Comparison of ENCODE assay signal across 8 mouse cellular contexts in genomic region chr4:125029891-125030614, GRCm38 (mm10). TPM values are rescaled to one million over a fixed set of nuclear protein-coding genes. Genes with fewer than 3 reads are reported as not detected.
DNase-seq lines count a peak whose midpoint lies in the region; ATAC-seq and TF ChIP-seq lines count a peak whose summit lies in the region.

No protein-coding gene starts in this region.

- H3K36me3 ChIP-seq in hindbrain, postnatal 0 days (ENCODE audit: insufficient read depth, low read length), result no peaks in the 10 kb centered on the region

- no peak for TF ChIP-seq CTCF in gastrocnemius, adult 2 months (IDR thresholded peaks at IDR 0.05)
- TF ChIP-seq CTCF in hindbrain, postnatal 0 days (IDR thresholded peaks at IDR 0.05; ENCODE audit: low read depth), result no peak
- no peak for TF ChIP-seq CTCF in left cerebral cortex, adult 2 months (IDR thresholded peaks at IDR 0.05)

- WGBS in hindbrain, postnatal 0 days, result 1% methylated on average over 50 of the region's 50 CpGs

- H3K27me3 ChIP-seq in hindbrain, postnatal 0 days (ENCODE audit: insufficient read depth, low read length), result no peaks in the 10 kb centered on the region

- intact Hi-C loops in gastrocnemius, adult 2 months (cut with DNase I), result loop anchor here (2.0 kb wide), 1 partner anchor 37 kb away; the partner anchor contains the start of gene Snip1
- intact Hi-C loops in left cerebral cortex, adult 2 months (cut with DNase I), result no loop called here

- H3K9me3 ChIP-seq in hindbrain, postnatal 0 days (ENCODE audit: low read length), result no peaks in the 10 kb centered on the region

- peak; percentile 99 for ATAC-seq in hindbrain, postnatal 0 days
- ATAC-seq in megakaryocyte, adult 5-6 weeks (ENCODE audit: poor library complexity, severe bottlenecking), result peak; percentile 100

- H3K4me1 ChIP-seq in hindbrain, postnatal 0 days (ENCODE audit: insufficient read depth, low read length), result peaks cover 9% of the 10 kb centered on the region

- peak overlapping the region; percentile 76 for H3K9ac ChIP-seq in hindbrain, postnatal 0 days (replicated peaks; ENCODE audit: low read length)

- H3K4me2 ChIP-seq in hindbrain, postnatal 0 days (ENCODE audit: low read depth, low read length), result peak overlapping the region; percentile 98

- peak; percentile 84 for DNase-seq in WW6 (ENCODE audit: low read depth, low spot score)
- peak; percentile 73 to 89 for DNase-seq in cerebellum, postnatal 4 days (ENCODE audit: low spot score in 2 of 2)
- peak; percentile 97 for DNase-seq in gastrocnemius, adult 2 months
- DNase-seq in hindbrain, postnatal 0 days (ENCODE audit: low spot score), result peak; percentile 98
- peak; percentile 89 for DNase-seq in left cerebral cortex, adult 2 months (ENCODE audit: extremely low spot score in 1 of 2, low spot score in 2 of 2)
- DNase-seq in right cerebral cortex, adult 2 months (ENCODE audit: low spot score in 2 of 2), result peak; percentile 91 to 97
- DNase-seq in urinary bladder, postnatal 14 days (ENCODE audit: low spot score), result peak; percentile 94

- H3K27ac ChIP-seq in gastrocnemius, adult 2 months, result peak overlapping the region; percentile 87
- H3K27ac ChIP-seq in hindbrain, postnatal 0 days, result peak overlapping the region; percentile 68
- peak overlapping the region; percentile 82 for H3K27ac ChIP-seq in left cerebral cortex, adult 2 months

- peak overlapping the region; percentile 96 for H3K4me3 ChIP-seq in gastrocnemius, adult 2 months
- peak overlapping the region; percentile 92 for H3K4me3 ChIP-seq in hindbrain, postnatal 0 days (ENCODE audit: low read length)
- peak overlapping the region; percentile 84 for H3K4me3 ChIP-seq in left cerebral cortex, adult 2 months

RNA-seq across cellular contexts. Expression of gene Gnl2, which starts 13.7 kb away (rescaled TPM):
- total RNA-seq in gastrocnemius, adult 2 months (2021), result 10 to 100 TPM; 29.3 to 31.9 TPM
- total RNA-seq in hindbrain, postnatal 0 days (2014; rRNA removed), result 22.5 and 26.0 TPM in 2 replicates
- 70.2 and 77.6 TPM in 2 replicates for polyA plus RNA-seq in hindbrain, postnatal 0 days (2015; fragmentation: Nextera tagmentation; extraction: Ambion mirVana)
- total RNA-seq in left cerebral cortex, adult 2 months (2021), result 10 to 100 TPM; 61.3 to 65.5 TPM
- 30.6 and 36.1 TPM in 2 replicates for total RNA-seq in megakaryocyte, adult 5-6 weeks (2015)
- 61.7 and 64.0 TPM in 2 replicates for total RNA-seq in megakaryocyte, adult 5-6 weeks (2017)

RNA-seq across cellular contexts. Expression of gene Dnali1, which starts 35.5 kb away (rescaled TPM):
- not detected for total RNA-seq in gastrocnemius, adult 2 months (2021)
- 0.73 and 2.4 TPM in 2 replicates for total RNA-seq in hindbrain, postnatal 0 days (2014; rRNA removed)
- polyA plus RNA-seq in hindbrain, postnatal 0 days (2015; fragmentation: Nextera tagmentation; extraction: Ambion mirVana), result 1.4 and 1.5 TPM in 2 replicates
- total RNA-seq in left cerebral cortex, adult 2 months (2021), result under 1 TPM; 0.27 to 0.37 TPM
- not detected in 2 replicates for total RNA-seq in megakaryocyte, adult 5-6 weeks (2015)
- not detected in 2 replicates for total RNA-seq in megakaryocyte, adult 5-6 weeks (2017)

RNA-seq across cellular contexts. Expression of gene Snip1, which starts 36.4 kb away (rescaled TPM):
- total RNA-seq in gastrocnemius, adult 2 months (2021), result 1 to 10 TPM; 4.5 to 6.1 TPM
- total RNA-seq in hindbrain, postnatal 0 days (2014; rRNA removed), result 29.2 and 35.0 TPM in 2 replicates
- polyA plus RNA-seq in hindbrain, postnatal 0 days (2015; fragmentation: Nextera tagmentation; extraction: Ambion mirVana), result 15.7 and 16.3 TPM in 2 replicates
- 10 to 100 TPM; 15.2 to 16.1 TPM for total RNA-seq in left cerebral cortex, adult 2 months (2021)
- 24.1 and 27.0 TPM in 2 replicates for total RNA-seq in megakaryocyte, adult 5-6 weeks (2015)
- total RNA-seq in megakaryocyte, adult 5-6 weeks (2017), result 23.2 and 27.0 TPM in 2 replicates

RNA-seq across cellular contexts. Expression of gene Rspo1, which starts 43.8 kb away (rescaled TPM):
- under 1 TPM; 0.26 to 0.59 TPM for total RNA-seq in gastrocnemius, adult 2 months (2021)
- 0.36 and 13.6 TPM in 2 replicates for total RNA-seq in hindbrain, postnatal 0 days (2014; rRNA removed)
- 0.74 and 0.95 TPM in 2 replicates for polyA plus RNA-seq in hindbrain, postnatal 0 days (2015; fragmentation: Nextera tagmentation; extraction: Ambion mirVana)
- 10 to 100 TPM; 17.1 to 21.6 TPM for total RNA-seq in left cerebral cortex, adult 2 months (2021)
- total RNA-seq in megakaryocyte, adult 5-6 weeks (2015), result 9.5 and 11.9 TPM in 2 replicates
- total RNA-seq in megakaryocyte, adult 5-6 weeks (2017), result 4.8 and 5.9 TPM in 2 replicates

RNA-seq across cellular contexts. Expression of gene Meaf6, which starts 54.9 kb away (rescaled TPM):
- 10 to 100 TPM; 12.0 to 13.5 TPM for total RNA-seq in gastrocnemius, adult 2 months (2021)
- 47.0 and 50.4 TPM in 2 replicates for total RNA-seq in hindbrain, postnatal 0 days (2014; rRNA removed)
- polyA plus RNA-seq in hindbrain, postnatal 0 days (2015; fragmentation: Nextera tagmentation; extraction: Ambion mirVana), result 131 and 133 TPM in 2 replicates
- total RNA-seq in left cerebral cortex, adult 2 months (2021), result 100 to 1,000 TPM; 132 to 138 TPM
- total RNA-seq in megakaryocyte, adult 5-6 weeks (2015), result 40.2 and 45.5 TPM in 2 replicates
- 45.6 and 49.1 TPM in 2 replicates for total RNA-seq in megakaryocyte, adult 5-6 weeks (2017)

Comparison
In these comparisons a context has a peak if more than half of its experiments do, and no peak if none do; other contexts are left out.
1. Peak in every context shown above with its lines: DNase-seq, ATAC-seq, H3K4me3 ChIP-seq and H3K27ac ChIP-seq.